Mouse (Mus musculus) heart, adult 2 months (tissue): ENCODE measurements around the gene Grin2c.

ENCODE experiments used
- CTCF ChIP-seq: fragments of 200-600 bp; IDR thresholded peaks from 2 replicates; pipeline ENCODE4 v1.8.1; 2022; ENCODE audit warnings: antibody characterized with exemption, mild to moderate bottlenecking, moderate library complexity
- EP300 ChIP-seq: fragments of 200-500 bp; IDR thresholded peaks from 2 replicates; pipeline ENCODE4 v1.6.1; 2011; ENCODE audit warnings: low read depth, low read length, control low read depth; ENCODE audit not compliant: insufficient read depth

GRCm38 (mm10) chr11:115277604-115277975 is 10.5 kb upstream of the Grin2c start:
- TF ChIP-seq CTCF (no peak), EP300 (no peak)
